Mouse (Mus musculus): Measurements from ENCODE around the gene Olfr1.

Gene Olfr1

DNA sequence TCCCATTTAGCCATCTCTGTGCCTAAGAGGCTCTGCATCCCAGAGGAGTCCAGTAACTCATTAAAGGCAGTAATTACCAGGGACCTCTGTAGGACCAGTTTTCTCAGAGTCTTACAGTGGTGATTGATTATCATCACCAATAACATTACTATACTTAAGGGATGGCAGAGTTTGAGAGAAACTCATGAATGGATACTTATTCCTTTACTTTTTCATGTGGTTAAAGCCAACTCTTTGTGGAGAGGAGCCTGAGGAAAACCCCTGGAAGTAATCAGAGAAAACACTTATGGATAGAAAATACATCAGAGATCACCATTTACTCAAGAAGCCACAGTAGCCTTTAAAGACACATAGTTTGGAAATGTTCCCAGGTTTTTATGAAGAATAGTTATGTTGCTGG lies at the start of gene Olfr1:
Gene Olfr1, minus strand, starts transcription at position 101 of the 400 bp plus-strand sequence.
- in situ Hi-C loops (cut with MboI, MseI): no loop called here

DNA sequence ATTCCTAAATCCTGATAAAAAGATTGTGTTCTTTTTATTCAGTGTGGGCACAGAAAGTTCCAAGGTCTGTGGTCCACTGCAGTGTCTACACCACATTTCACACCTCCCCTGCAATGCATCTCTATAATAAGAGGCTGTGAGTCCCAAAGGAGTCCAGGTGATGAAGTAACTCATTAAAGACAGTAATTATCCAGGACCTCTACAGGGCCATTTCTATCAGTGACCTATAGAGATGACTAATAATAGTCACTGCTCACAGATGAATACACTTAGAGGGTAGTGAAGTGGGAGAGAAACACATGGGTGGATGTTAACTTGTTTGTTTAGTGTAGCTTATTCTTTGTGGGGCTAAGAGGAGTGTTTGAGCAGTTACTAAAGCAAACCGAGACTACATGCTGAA lies 29.0 kb upstream of the Olfr1 start, which contains the start of gene Olfr378:
Gene Olfr378, minus strand, starts transcription at position 101 of the 400 bp plus-strand sequence.
- in situ Hi-C loops (cut with MboI, MseI): no loop called here

DNA sequence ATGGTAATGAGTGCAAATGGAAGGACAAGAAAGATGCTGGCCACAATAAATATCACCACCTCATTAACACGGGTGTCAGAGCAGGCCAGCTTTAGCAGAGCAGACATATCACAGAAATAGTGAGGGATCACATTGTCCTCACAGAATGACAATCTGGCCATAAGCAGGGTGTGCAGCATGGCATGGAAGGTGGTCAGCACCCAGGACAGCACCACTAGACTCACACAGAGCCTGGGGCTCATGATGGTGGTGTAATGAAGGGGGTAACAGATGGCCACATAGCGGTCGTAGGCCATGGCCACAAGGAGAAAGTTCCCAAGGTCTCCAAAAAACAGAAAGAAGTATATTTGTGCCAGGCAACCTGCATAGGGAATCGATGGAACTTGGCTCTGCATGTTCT lies 4.0 kb downstream of the Olfr1 start:
- in situ Hi-C loops (cut with MboI, MseI): no loop called here

DNA sequence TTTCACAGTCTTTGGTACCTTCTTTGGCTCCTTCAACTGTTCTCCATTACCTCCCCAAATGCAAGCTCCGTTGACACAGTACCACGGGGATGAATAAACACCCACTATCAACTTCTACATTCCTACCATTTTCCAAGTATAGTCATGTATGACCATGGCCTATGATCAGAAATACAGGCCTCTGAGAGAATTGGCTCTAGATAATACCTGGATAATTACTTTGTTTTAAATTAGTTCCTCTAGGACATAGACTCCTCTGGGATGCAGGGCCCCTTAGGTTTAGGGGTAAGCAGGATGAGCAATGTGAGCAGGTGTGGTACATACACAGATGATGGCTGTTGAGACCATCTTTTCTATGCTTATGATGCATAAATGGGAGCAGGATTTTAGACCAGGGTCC lies 28.5 kb downstream of the Olfr1 start, which contains the start of gene Olfr376:
Gene Olfr376, plus strand, starts transcription at position 301 of the 400 bp plus-strand sequence.
- in situ Hi-C loops (cut with MboI, MseI): no loop called here

DNA sequence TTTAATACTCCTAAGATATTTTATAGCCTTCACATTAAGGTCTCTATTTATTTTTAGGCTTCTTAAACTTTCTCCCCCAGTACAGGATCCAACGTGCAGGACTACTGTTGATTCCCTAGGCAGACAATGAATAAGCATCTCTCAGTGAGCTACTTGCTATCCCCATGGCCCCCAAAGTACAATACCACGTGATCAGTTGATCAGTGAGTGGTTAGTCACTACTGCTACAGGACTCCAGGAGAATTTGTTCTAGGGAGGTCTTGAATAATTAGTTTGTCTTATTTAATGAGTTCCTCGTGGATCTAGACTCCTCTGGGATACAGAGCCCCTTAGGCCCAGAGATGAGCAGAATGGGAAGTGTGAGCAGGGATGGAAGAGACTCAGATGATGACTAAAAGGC lies 48.9 kb downstream of the Olfr1 start, which contains the start of gene Olfr20:
Gene Olfr20, plus strand, starts transcription at position 301 of the 400 bp plus-strand sequence.
- in situ Hi-C loops (cut with MboI, MseI): no loop called here

Data from T-helper 2 cell (primary cell).